Mouse (Mus musculus): ENCODE measurements at regions not wholly inside any gene's neighbourhood (a gene's known extent, or its start where the extent isn't known, plus 50 kb on each side); places are given as distances from the start of the nearest gene placed in this dataset.
A peak's percentile ranks its signal among the peaks of the same experiment; 100 is the strongest.

DNA sequence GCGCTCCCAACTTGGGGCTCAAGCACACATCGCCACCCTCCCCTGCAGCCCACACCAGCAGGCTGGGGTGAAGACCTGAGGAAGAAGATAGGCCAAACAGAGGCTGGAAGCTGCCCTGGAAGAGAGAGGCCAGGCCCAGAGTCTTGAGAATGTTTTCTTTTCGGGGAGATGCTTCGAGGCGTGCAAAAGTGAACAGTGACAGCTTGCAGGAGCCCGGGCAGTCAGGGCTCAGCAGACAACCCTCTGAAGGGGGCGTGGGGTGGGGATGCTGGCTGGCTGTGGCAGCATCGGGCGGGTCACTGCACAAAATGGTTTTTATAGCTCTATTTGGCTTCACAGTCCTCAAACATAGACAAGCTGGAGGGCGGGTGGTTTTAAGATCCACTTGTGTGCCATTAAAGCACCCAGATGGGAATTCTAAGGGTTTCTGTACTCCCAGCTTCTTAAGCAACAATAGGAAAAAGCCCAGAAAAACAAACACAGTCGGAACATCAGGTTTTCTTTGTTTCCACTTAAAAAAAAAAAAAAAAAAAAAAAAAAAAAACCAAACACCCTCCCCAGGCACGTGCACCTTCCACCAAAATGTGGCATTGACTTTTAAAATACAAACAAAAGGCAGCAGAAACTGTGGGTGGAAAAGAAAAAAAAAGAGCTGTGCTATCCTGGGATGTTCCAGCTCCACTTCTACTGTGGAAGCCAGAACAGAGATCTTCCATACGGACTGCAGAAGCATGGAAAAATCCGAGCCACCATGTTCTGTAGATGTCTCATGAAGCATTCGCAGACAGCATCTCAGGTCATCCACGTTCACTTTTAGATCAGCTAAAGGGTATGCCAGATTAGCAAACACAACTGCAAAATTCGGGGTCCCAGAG lies 123.5 kb downstream of the Ly86 start:
- 30% methylated on average over 17 of the region's 17 CpGs for WGBS
- Histone ChIP-seq H3K4me1 (ENCODE audit: insufficient read depth, low read length) (peaks cover 26% of the 10 kb centered on the region), H3K4me2 (replicated peaks; ENCODE audit: low read depth, low read length) (peak overlapping the region; percentile 27; the same call in 1 of the 2 replicates), H3K9me3 (ENCODE audit: low read length) (no peaks in the 10 kb centered on the region), H3K9ac (replicated peaks; ENCODE audit: low read length) (peak overlapping the region; percentile 14), H3K27me3 (ENCODE audit: insufficient read depth, low read length) (no peaks in the 10 kb centered on the region), H3K36me3 (ENCODE audit: insufficient read depth, low read length) (no peaks in the 10 kb centered on the region), H3K27ac (ENCODE audit: low read length) (peak overlapping the region; percentile 70), H3K4me3 (ENCODE audit: low read length) (no peak overlapping the region)
- ATAC-seq (ENCODE audit: low FRiP score, low TSS enrichment), result peak; percentile 87

DNA sequence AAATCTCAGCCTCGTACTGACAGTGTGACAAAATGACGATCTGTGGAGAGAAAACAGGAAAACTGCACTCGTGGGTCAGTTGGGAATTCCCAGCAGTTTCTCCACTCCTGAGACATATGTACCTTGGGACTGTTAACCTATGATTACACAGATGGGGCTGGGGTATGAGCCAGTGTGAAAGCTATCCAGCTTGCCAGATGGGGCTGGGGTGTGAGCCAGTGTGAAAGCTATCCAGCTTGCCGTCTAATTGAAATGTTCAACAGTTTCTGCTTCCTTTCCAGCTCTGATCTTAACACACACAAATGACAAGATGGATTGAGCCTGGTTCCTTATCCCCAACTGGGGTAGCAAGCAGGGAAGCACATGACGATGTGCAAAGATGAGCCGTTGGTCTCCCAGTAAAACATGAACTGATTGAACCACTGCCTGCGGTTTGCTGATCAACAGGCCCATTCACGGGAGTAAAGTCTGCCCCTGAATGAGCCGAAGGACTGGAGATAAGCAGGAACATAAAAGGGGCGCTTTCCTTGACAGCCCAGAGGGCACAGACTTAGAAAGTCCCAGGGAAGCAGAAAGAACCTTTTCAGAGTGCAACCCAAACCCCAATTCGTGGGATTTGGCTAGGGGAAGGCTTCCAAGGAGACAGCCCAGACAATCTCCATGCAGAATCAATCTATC lies 125.4 kb downstream of the Ly86 start:
- ATAC-seq (ENCODE audit: low FRiP score, low TSS enrichment), result no peak
- H3K9me3 ChIP-seq (ENCODE audit: low read length), result no peaks in the 10 kb centered on the region
- no peak overlapping the region for H3K27ac ChIP-seq (ENCODE audit: low read length)
- no peak overlapping the region for H3K9ac ChIP-seq (replicated peaks; ENCODE audit: low read length)
- no peaks in the 10 kb centered on the region for H3K36me3 ChIP-seq (ENCODE audit: insufficient read depth, low read length)
- no peaks in the 10 kb centered on the region for H3K27me3 ChIP-seq (ENCODE audit: insufficient read depth, low read length)
- peaks cover 27% of the 10 kb centered on the region for H3K4me1 ChIP-seq (ENCODE audit: insufficient read depth, low read length)
- 56% methylated on average over 11 of the region's 11 CpGs for WGBS
- H3K4me2 ChIP-seq (replicated peaks; ENCODE audit: low read depth, low read length), result no peak overlapping the region
- no peak overlapping the region for H3K4me3 ChIP-seq (ENCODE audit: low read length)

DNA sequence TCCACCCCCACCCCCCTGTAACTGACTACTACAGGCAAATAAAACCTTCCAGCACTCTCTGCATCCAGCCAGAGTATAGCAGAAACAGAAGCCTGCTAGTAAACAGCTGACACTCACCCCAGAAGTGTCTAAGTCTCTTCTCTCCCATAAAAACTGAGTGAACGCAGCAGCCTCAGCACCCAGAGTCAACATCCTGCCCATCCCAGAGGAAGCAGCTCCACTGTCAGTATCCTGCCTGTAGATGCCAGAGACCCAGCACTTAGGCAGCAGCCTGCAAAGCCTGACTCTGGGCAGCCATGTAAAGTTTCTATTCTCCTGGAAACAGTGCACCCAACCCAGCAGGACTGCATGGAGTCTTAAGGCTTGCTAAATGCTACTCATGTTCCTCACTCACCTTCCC lies 128.4 kb downstream of the Ly86 start:
- Histone ChIP-seq H3K4me1 (ENCODE audit: insufficient read depth, low read length) (peaks cover 24% of the 10 kb centered on the region), H3K36me3 (ENCODE audit: insufficient read depth, low read length) (no peaks in the 10 kb centered on the region), H3K4me3 (ENCODE audit: low read length) (no peak overlapping the region), H3K9ac (replicated peaks; ENCODE audit: low read length) (no peak overlapping the region), H3K27me3 (ENCODE audit: insufficient read depth, low read length) (no peaks in the 10 kb centered on the region), H3K4me2 (replicated peaks; ENCODE audit: low read depth, low read length) (no peak overlapping the region), H3K27ac (ENCODE audit: low read length) (no peak overlapping the region), H3K9me3 (ENCODE audit: low read length) (no peaks in the 10 kb centered on the region)
- WGBS, result 43% methylated on average over 1 of the region's 1 CpGs
- ATAC-seq (ENCODE audit: low FRiP score, low TSS enrichment), result no peak

DNA sequence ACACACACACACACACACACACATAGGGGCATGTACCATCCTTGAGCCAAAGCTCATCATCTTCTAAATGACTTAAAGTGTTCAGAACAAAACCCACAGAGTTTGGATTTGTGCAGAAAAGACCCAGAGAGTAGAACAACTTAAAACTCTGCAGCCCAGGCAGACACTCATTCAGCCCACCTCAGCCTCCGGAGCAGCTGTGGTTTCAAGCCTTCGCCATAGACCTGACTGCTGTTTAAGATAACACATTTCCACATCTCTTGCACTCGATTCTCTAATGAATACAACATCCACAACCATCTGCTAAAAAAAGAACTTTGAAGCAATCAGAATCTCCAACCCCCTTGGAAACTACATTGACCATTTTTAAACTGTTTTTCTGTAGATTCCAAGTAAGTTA lies 130.8 kb downstream of the Ly86 start:
- ATAC-seq (ENCODE audit: low FRiP score, low TSS enrichment), result no peak
- WGBS, result 75% methylated on average over 3 of the region's 3 CpGs
- Histone ChIP-seq H3K27ac (ENCODE audit: low read length) (no peak overlapping the region), H3K9ac (replicated peaks; ENCODE audit: low read length) (no peak overlapping the region), H3K4me2 (replicated peaks; ENCODE audit: low read depth, low read length) (no peak overlapping the region), H3K9me3 (ENCODE audit: low read length) (no peaks in the 10 kb centered on the region), H3K27me3 (ENCODE audit: insufficient read depth, low read length) (no peaks in the 10 kb centered on the region), H3K4me3 (ENCODE audit: low read length) (no peak overlapping the region), H3K36me3 (ENCODE audit: insufficient read depth, low read length) (no peaks in the 10 kb centered on the region), H3K4me1 (ENCODE audit: insufficient read depth, low read length) (peaks cover 19% of the 10 kb centered on the region)

DNA sequence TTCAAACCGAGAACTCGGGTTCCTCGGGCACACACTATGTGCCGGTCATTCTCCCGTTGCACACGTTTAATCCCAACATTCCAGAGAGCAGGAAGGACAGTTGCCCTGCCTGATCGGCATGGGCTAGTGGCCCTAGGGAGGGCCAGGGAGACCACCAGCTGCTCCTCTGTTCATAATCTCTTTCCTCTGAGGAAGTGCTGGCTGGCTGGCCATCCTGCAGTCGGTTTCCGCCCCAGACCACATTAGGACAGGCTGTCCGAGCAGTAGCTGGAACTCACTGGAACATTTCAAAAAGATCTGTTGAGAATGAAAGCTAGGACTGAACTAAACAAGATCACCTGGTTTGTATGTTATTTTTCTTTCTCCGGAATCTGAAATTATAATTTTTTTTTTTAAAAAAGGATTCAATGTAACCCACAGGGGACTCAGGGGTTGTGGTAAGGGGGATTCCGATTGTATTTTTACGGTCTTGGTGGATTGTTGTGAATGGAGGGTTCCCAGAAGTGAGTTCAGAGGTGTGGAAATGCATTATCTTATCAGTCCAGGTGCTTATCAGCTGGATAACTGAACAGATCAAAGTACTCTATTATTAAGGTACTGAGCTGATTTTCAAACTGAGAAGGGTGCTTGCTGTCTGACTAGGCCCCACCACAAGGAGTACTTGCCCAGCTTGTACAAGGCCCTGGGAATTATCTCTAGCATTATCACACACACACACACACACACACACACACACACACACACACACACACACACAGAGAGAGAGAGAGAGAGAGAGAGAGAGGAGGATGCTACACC lies 131.4 kb downstream of the Ly86 start:
- Histone ChIP-seq H3K4me3 (ENCODE audit: low read length) (no peak overlapping the region), H3K27ac (ENCODE audit: low read length) (peak overlapping the region; percentile 79; the same call in 1 of the 2 replicates), H3K4me2 (replicated peaks; ENCODE audit: low read depth, low read length) (no peak overlapping the region), H3K9ac (replicated peaks; ENCODE audit: low read length) (no peak overlapping the region), H3K36me3 (ENCODE audit: insufficient read depth, low read length) (no peaks in the 10 kb centered on the region), H3K4me1 (ENCODE audit: insufficient read depth, low read length) (peaks cover 22% of the 10 kb centered on the region), H3K27me3 (ENCODE audit: insufficient read depth, low read length) (no peaks in the 10 kb centered on the region), H3K9me3 (ENCODE audit: low read length) (no peaks in the 10 kb centered on the region)
- ATAC-seq (ENCODE audit: low FRiP score, low TSS enrichment), result no peak
- 66% methylated on average over 13 of the region's 13 CpGs for WGBS

DNA sequence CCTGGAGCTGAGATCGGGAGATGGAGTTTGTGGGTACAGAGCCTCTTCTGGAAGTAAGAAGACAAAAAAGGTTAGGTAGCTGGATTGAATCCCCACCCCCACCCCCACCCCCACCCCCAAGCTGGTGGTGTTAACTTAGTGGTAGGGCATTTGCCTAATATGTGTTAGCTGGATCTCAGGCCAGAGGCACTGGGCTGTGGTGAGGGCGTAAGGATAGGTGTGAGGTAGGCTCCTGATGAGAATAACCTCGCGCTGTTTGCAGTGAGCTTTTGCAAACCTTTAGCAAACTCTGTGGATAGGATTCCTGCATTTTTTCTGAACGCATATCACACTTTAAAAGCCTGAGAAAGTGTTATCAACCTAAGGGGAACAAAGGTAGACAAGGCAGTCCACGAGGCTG lies 132.3 kb downstream of the Ly86 start:
- peak; percentile 30; the same call in 1 of the 2 replicates for ATAC-seq (ENCODE audit: low FRiP score, low TSS enrichment)
- 19% methylated on average over 6 of the region's 6 CpGs for WGBS
- H3K27ac ChIP-seq (ENCODE audit: low read length), result peak overlapping the region; percentile 79
- no peaks in the 10 kb centered on the region for H3K27me3 ChIP-seq (ENCODE audit: insufficient read depth, low read length)
- H3K9me3 ChIP-seq (ENCODE audit: low read length), result no peaks in the 10 kb centered on the region
- peaks cover 31% of the 10 kb centered on the region for H3K4me1 ChIP-seq (ENCODE audit: insufficient read depth, low read length)
- peak overlapping the region; percentile 65 for H3K9ac ChIP-seq (replicated peaks; ENCODE audit: low read length)
- H3K4me3 ChIP-seq (ENCODE audit: low read length), result peak overlapping the region; percentile 40
- no peaks in the 10 kb centered on the region for H3K36me3 ChIP-seq (ENCODE audit: insufficient read depth, low read length)
- peak overlapping the region; percentile 55 for H3K4me2 ChIP-seq (replicated peaks; ENCODE audit: low read depth, low read length)

DNA sequence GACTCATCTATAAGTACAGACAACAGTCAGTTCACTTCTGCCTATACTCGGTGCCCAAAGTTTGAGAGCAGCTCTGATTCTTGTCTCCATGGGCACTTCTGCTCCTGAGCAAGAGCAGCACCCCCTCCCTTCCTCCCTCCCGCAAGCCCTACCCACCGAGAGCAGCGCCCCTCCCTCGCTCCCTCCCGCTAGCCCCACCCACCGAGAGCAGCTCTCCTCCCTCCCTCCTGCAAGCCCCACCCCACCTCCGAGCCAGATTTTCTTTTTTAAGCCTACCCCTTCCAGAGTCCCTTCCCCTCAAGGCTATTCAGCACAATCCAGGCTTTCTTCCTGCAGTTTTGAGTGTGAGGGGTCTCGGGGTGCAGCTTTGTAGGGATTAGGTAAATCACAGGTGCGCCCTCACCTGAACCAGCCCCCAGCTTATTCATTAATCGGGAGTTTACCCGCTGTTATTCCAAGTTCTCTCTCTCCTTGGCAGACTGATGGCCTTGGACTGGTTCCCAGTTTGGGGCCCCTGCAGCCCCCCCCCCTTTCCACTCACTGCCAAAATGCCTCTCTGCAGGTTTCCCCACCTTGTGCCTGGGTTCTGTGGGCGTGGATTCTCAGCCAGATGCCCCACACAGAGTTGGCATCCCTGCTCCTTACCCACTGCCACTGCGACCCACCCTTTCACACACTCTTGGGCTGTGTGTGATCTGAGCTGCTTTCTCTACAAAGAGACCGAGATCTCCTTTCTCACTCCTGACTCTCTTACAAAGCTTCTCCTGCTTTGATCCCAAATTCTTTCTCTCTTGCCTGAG lies 132.9 kb downstream of the Ly86 start:
- Histone ChIP-seq H3K4me3 (ENCODE audit: low read length) (peak overlapping the region; percentile 40), H3K9ac (replicated peaks; ENCODE audit: low read length) (peak overlapping the region; percentile 65), H3K9me3 (ENCODE audit: low read length) (no peaks in the 10 kb centered on the region), H3K27ac (ENCODE audit: low read length) (peak overlapping the region; percentile 79), H3K4me1 (ENCODE audit: insufficient read depth, low read length) (peaks cover 37% of the 10 kb centered on the region), H3K27me3 (ENCODE audit: insufficient read depth, low read length) (no peaks in the 10 kb centered on the region), H3K36me3 (ENCODE audit: insufficient read depth, low read length) (no peaks in the 10 kb centered on the region), H3K4me2 (replicated peaks; ENCODE audit: low read depth, low read length) (peak overlapping the region; percentile 55)
- WGBS, result 6% methylated on average over 14 of the region's 15 CpGs
- ATAC-seq (ENCODE audit: low FRiP score, low TSS enrichment), result peak; percentile 84

DNA sequence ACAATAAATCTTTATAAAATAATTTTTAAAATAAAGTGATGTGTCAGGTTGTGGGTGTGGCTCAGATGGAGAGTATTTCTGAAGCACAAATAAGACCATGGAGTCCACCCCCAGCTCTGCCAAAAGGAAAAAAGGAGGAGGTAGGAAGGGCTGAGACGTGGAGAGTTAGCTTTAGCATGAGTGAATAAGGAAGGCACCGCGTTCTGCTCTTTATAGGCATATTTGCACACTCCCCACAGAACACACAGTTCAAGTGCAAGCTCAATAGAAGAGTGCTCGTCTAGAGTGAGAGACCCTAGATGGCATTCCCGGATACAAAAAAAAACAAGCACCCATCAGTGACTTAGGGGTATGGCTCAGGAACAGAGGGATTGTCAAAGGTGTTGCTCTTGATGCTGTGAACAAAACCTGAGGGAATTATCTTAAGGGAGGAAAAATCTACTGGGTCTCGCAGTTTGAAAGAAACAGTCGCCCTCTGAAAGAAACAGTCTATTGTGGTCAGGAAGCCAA lies 134.2 kb downstream of the Ly86 start:
- no peak overlapping the region for H3K27ac ChIP-seq (ENCODE audit: low read length)
- no peak overlapping the region for H3K9ac ChIP-seq (replicated peaks; ENCODE audit: low read length)

DNA sequence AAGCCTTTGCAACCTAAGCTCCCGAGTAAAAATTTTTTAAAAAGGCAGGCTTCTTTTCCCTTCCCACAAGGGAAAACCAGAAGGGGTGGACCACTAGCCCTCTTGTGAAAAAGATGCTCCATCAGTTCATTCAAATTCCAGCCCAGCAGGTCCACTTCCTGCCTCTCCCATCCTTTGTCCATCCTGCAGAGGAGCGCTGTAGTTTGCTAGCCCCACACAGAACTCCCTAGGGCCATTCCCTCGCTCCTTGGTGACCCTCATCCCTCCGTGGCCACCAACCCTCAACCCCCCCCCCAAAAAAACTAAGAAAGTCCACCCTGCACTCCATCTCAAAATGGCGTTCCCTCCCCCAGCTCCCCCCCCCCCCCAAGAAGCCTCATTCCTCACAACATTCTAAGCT lies 136.5 kb downstream of the Ly86 start:
- Histone ChIP-seq H3K4me1 (ENCODE audit: insufficient read depth, low read length) (peaks cover 41% of the 10 kb centered on the region), H3K4me3 (ENCODE audit: low read length) (no peak overlapping the region), H3K36me3 (ENCODE audit: insufficient read depth, low read length) (no peaks in the 10 kb centered on the region), H3K27me3 (ENCODE audit: insufficient read depth, low read length) (no peaks in the 10 kb centered on the region), H3K9me3 (ENCODE audit: low read length) (no peaks in the 10 kb centered on the region), H3K27ac (ENCODE audit: low read length) (peak overlapping the region; percentile 95), H3K9ac (replicated peaks; ENCODE audit: low read length) (no peak overlapping the region), H3K4me2 (replicated peaks; ENCODE audit: low read depth, low read length) (no peak overlapping the region)
- WGBS, result 45% methylated on average over 4 of the region's 5 CpGs
- ATAC-seq (ENCODE audit: low FRiP score, low TSS enrichment), result no peak

More for the DNA sequence above, 134.2 kb downstream of the Ly86 start:
- Histone ChIP-seq H3K4me3 (ENCODE audit: low read length) (no peak overlapping the region), H3K4me1 (ENCODE audit: insufficient read depth, low read length) (peaks cover 41% of the 10 kb centered on the region), H3K4me2 (replicated peaks; ENCODE audit: low read depth, low read length) (no peak overlapping the region), H3K27me3 (ENCODE audit: insufficient read depth, low read length) (no peaks in the 10 kb centered on the region), H3K36me3 (ENCODE audit: insufficient read depth, low read length) (no peaks in the 10 kb centered on the region), H3K9me3 (ENCODE audit: low read length) (no peaks in the 10 kb centered on the region)
- 88% methylated on average over 7 of the region's 7 CpGs for WGBS
- no peak for ATAC-seq (ENCODE audit: low FRiP score, low TSS enrichment)
